Mouse (Mus musculus) cerebellum, adult 2 months (tissue): ENCODE data around the gene Ugt2b34. TPM values are rescaled to one million over a fixed set of nuclear protein-coding genes. Genes with fewer than 3 reads are reported as not detected.

Source experiments
- DNase-seq, 2 experiments: peaks; one replicate each; pipeline ENCODE4 v3.0.0; 2021
- H3K27ac ChIP-seq: fragments of 200-500 bp; 2 replicates; pipeline ENCODE4 v1.5.1; 2012; ENCODE audit warnings: low read length, control low read depth, inconsistent platforms; ENCODE audit not compliant: insufficient read depth
- H3K27me3 ChIP-seq: fragments of 200-500 bp; 2 replicates; pipeline ENCODE4 v1.6.1; 2012; ENCODE audit warnings: inconsistent platforms, mild to moderate bottlenecking, low read length, moderate library complexity; ENCODE audit not compliant: control insufficient read depth, insufficient read depth
- H3K4me1 ChIP-seq: fragments of 200-500 bp; 2 replicates; pipeline ENCODE4 v1.6.1; 2011; ENCODE audit warnings: low read length; ENCODE audit not compliant: control insufficient read depth, insufficient read depth
- H3K4me3 ChIP-seq: fragments of 200-500 bp; replicated peaks from 2 replicates; pipeline ENCODE3; 2011; ENCODE audit warnings: mild to moderate bottlenecking, low read depth, low read length, control low read depth; ENCODE audit not compliant: insufficient read depth
- CTCF ChIP-seq: fragments of 200-500 bp; IDR thresholded peaks from 2 replicates; pipeline ENCODE4 v1.5.1; 2011; ENCODE audit warnings: low read depth, mild to moderate bottlenecking, control low read depth, low read length, moderate library complexity, borderline replicate concordance; ENCODE audit not compliant: insufficient read depth
- POLR2A ChIP-seq: fragments of 200-500 bp; IDR thresholded peaks from 2 replicates; pipeline ENCODE4 v1.6.1; 2011; ENCODE audit warnings: low read length, control low read depth, borderline replicate concordance; ENCODE audit not compliant: insufficient read depth
- WGBS: fragments of 180-500 bp; shearing (Covaris S2); methylation state at CpG from one replicate; pipeline ENCODE4 v1.1.7; 2018; 5-methylcytosine and 5-hydroxymethylcytosine counted together
- polyA plus RNA-seq: library from polyadenylated mRNA; depleted of rRNA; stranded (reverse); fragments of >200 nt; gene quantifications from 2 replicates; pipeline ENCODE4 v1.2.3, GENCODE M21; 2012; rRNA removed

The Ugt2b34 gene
- polyA plus RNA-seq = not detected in 2 replicates

GRCm38 (mm10) chr5:86906758-86907157, at the start of gene Ugt2b34:
Gene Ugt2b34, minus strand, starts transcription at chr5:86906937.
- H3K27me3 ChIP-seq = no peaks in the 10 kb centered on the region
- no peaks in the 10 kb centered on the region for H3K4me1 ChIP-seq
- no peak for TF ChIP-seq POLR2A
- TF ChIP-seq CTCF = no peak
- no peak within 1 kb of the TSS for H3K27ac ChIP-seq
- WGBS = 68% methylated on average over 1 of the region's 1 CpGs
- no peak for DNase-seq
- no peak within 1 kb of the TSS for H3K4me3 ChIP-seq

GRCm38 (mm10) chr5:86942111-86942510, 35.4 kb upstream of the Ugt2b34 start:
- Histone ChIP-seq H3K4me1 (no peaks in the 10 kb centered on the region), H3K27ac (no peak overlapping the region), H3K27me3 (no peaks in the 10 kb centered on the region), H3K4me3 (no peak overlapping the region)
- no peak for DNase-seq
- WGBS = 89% methylated on average over 2 of the region's 2 CpGs
- no peak for TF ChIP-seq CTCF
- TF ChIP-seq POLR2A = no peak

- no peaks in the 10 kb centered on the region for H3K4me1 ChIP-seq
- 73% methylated on average over 2 of the region's 2 CpGs for WGBS
- no peak for DNase-seq
- H3K27me3 ChIP-seq = no peaks in the 10 kb centered on the region
- H3K4me3 ChIP-seq = no peak within 1 kb of the TSS
- TF ChIP-seq POLR2A = no peak
- TF ChIP-seq CTCF = no peak
- no peak within 1 kb of the TSS for H3K27ac ChIP-seq
Observed at GRCm38 (mm10) chr5:86926426-86926825, 19.7 kb upstream of the Ugt2b34 start, which contains the start of gene Ugt2b1. Gene Ugt2b1, minus strand, starts transcription at chr5:86926530.

- Histone ChIP-seq H3K4me3 (no peak overlapping the region), H3K4me1 (no peaks in the 10 kb centered on the region), H3K27me3 (no peaks in the 10 kb centered on the region), H3K27ac (no peak overlapping the region)
- WGBS = 75% methylated on average over 3 of the region's 3 CpGs
- no peak for DNase-seq
- TF ChIP-seq CTCF (no peak), POLR2A (no peak)
Observed at GRCm38 (mm10) chr5:86920661-86921233, 14.0 kb upstream of the Ugt2b34 start.

- H3K4me1 ChIP-seq = no peaks in the 10 kb centered on the region
- WGBS = 82% methylated on average over 3 of the region's 3 CpGs
Observed at GRCm38 (mm10) chr5:86911357-86912099, 4.8 kb upstream of the Ugt2b34 start.

GRCm38 (mm10) chr5:86910770-86911169, 4.0 kb upstream of the Ugt2b34 start:
- 68% methylated on average over 1 of the region's 1 CpGs for WGBS
- Histone ChIP-seq H3K4me1 (no peaks in the 10 kb centered on the region), H3K4me3 (no peak overlapping the region), H3K27ac (no peak overlapping the region), H3K27me3 (no peaks in the 10 kb centered on the region)
- TF ChIP-seq CTCF (no peak), POLR2A (no peak)
- DNase-seq = no peak

More at GRCm38 (mm10) chr5:86911357-86912099, 4.8 kb upstream of the Ugt2b34 start:
- Histone ChIP-seq H3K4me3 (no peak overlapping the region), H3K27ac (no peak overlapping the region), H3K27me3 (no peaks in the 10 kb centered on the region)
- no peak for DNase-seq
- TF ChIP-seq CTCF (no peak), POLR2A (no peak)

GRCm38 (mm10) chr5:86889933-86890332, 16.8 kb downstream of the Ugt2b34 start:
- WGBS = 69% methylated on average over 1 of the region's 1 CpGs
- no peak overlapping the region for H3K27ac ChIP-seq
- H3K27me3 ChIP-seq = no peaks in the 10 kb centered on the region
- DNase-seq = no peak
- no peak overlapping the region for H3K4me3 ChIP-seq
- H3K4me1 ChIP-seq = no peaks in the 10 kb centered on the region
- TF ChIP-seq POLR2A = no peak
- no peak for TF ChIP-seq CTCF

GRCm38 (mm10) chr5:86888420-86888819, 18.3 kb downstream of the Ugt2b34 start:
- no peak overlapping the region for H3K27ac ChIP-seq
- no peak for TF ChIP-seq CTCF
- no peak for TF ChIP-seq POLR2A
- no peak for DNase-seq
- H3K27me3 ChIP-seq = no peaks in the 10 kb centered on the region
- 80% methylated on average over 1 of the region's 1 CpGs for WGBS
- H3K4me1 ChIP-seq = no peaks in the 10 kb centered on the region
- no peak overlapping the region for H3K4me3 ChIP-seq
